ENCODE assay signal across 9 mouse cellular contexts in genomic region chr3:38275321-38275720, GRCm38 (mm10).
A peak's percentile ranks its signal among the peaks of the same experiment; 100 is the strongest.
DNase-seq lines count a peak whose midpoint lies in the region; ATAC-seq and TF ChIP-seq lines count a peak whose summit lies in the region.
"Had no signal": no experiment of that assay in that cellular context is flagged by ENCODE, and none has a peak within 500 bp of the region (broad histone marks: within the 10 kb centered on the region; RNA-seq: fewer than 3 reads in every experiment).

No protein-coding gene starts in this region.

- no peak overlapping the region for H3K4me3 ChIP-seq in intestine, embryonic 14.5 days (ENCODE audit: low read depth, low read length)
- H3K4me3 ChIP-seq in intestine, postnatal 0 days (ENCODE audit: low read depth, low read length) = no peak overlapping the region
- no peak overlapping the region for H3K4me3 ChIP-seq in embryonic facial prominence, embryonic 15.5 days (replicated peaks)
- no peak overlapping the region for H3K4me3 ChIP-seq in intestine, embryonic 16.5 days (ENCODE audit: low read length)
- no peak overlapping the region for H3K4me3 ChIP-seq in liver, postnatal 0 days (ENCODE audit: low read depth, low read length)
- H3K4me3 ChIP-seq: forebrain, embryonic 10.5 days had no signal

- H3K36me3 ChIP-seq in intestine, embryonic 14.5 days (ENCODE audit: control insufficient read depth, insufficient read depth, low read length) = no peaks in the 10 kb centered on the region
- no peaks in the 10 kb centered on the region for H3K36me3 ChIP-seq in intestine, postnatal 0 days (ENCODE audit: control insufficient read depth, insufficient read depth)
- no peaks in the 10 kb centered on the region for H3K36me3 ChIP-seq in embryonic facial prominence, embryonic 15.5 days
- no peaks in the 10 kb centered on the region for H3K36me3 ChIP-seq in intestine, embryonic 16.5 days (ENCODE audit: control insufficient read depth, insufficient read depth, low read length)
- H3K36me3 ChIP-seq in liver, postnatal 0 days (replicated peaks; ENCODE audit: insufficient read depth, low read length) = no peaks in the 10 kb centered on the region
- H3K36me3 ChIP-seq: forebrain, embryonic 10.5 days had no signal

- no peak for ATAC-seq in intestine, embryonic 14.5 days (replicated peaks; ENCODE audit: low FRiP score, low TSS enrichment, low read depth)
- ATAC-seq in intestine, postnatal 0 days = no peak
- ATAC-seq in embryonic facial prominence, embryonic 15.5 days (ENCODE audit: insufficient number of reproducible peaks, low FRiP score, low TSS enrichment, low read depth) = peak; percentile 54; the same call in 1 of the 2 replicates
- peak; percentile 53 for ATAC-seq in intestine, embryonic 16.5 days
- peak; percentile 13; the same call in 1 of the 2 replicates for ATAC-seq in liver, postnatal 0 days
- ATAC-seq in frontal cortex, adult (ENCODE audit: low TSS enrichment) = no peak

- DNase-seq in intestine, embryonic 14.5 days (ENCODE audit: low spot score) = no peak
- no peak for DNase-seq in liver, postnatal 0 days
- no peak for DNase-seq in cerebellum, postnatal 10 days
- DNase-seq in spleen, postnatal 14 days (ENCODE audit: low spot score in 2 of 2) = no peak

- WGBS in intestine, embryonic 14.5 days = 31% methylated on average over 2 of the region's 2 CpGs
- WGBS in intestine, postnatal 0 days = 46% methylated on average over 2 of the region's 2 CpGs
- 27% methylated on average over 2 of the region's 2 CpGs for WGBS in embryonic facial prominence, embryonic 15.5 days
- WGBS in intestine, embryonic 16.5 days = 52% methylated on average over 2 of the region's 2 CpGs
- WGBS in liver, postnatal 0 days (ENCODE audit: insufficient replicate concordance) = 43% methylated on average over 2 of the region's 2 CpGs

- TF ChIP-seq EP300 in liver, postnatal 0 days (IDR thresholded peaks at IDR 0.05; ENCODE audit: low read depth) = no peak; the same call in 1 of the 2 replicates

- H3K4me2 ChIP-seq in intestine, embryonic 14.5 days (ENCODE audit: low read length) = no peak overlapping the region
- H3K4me2 ChIP-seq in intestine, postnatal 0 days (replicated peaks; ENCODE audit: low read depth) = no peak overlapping the region
- H3K4me2 ChIP-seq in embryonic facial prominence, embryonic 15.5 days (replicated peaks) = no peak overlapping the region
- H3K4me2 ChIP-seq in intestine, embryonic 16.5 days (ENCODE audit: low read depth, low read length) = no peak overlapping the region
- no peak overlapping the region for H3K4me2 ChIP-seq in liver, postnatal 0 days (ENCODE audit: low read depth, low read length)

- TF ChIP-seq CTCF in intestine, postnatal 0 days (IDR thresholded peaks at IDR 0.05; ENCODE audit: low read depth) = no peak
- no peak for TF ChIP-seq CTCF in liver, postnatal 0 days (IDR thresholded peaks at IDR 0.05; ENCODE audit: low read depth)

- H3K27me3 ChIP-seq in intestine, embryonic 14.5 days (replicated peaks; ENCODE audit: control insufficient read depth, insufficient read depth, low read length) = no peaks in the 10 kb centered on the region
- no peaks in the 10 kb centered on the region for H3K27me3 ChIP-seq in intestine, postnatal 0 days (replicated peaks; ENCODE audit: control insufficient read depth, insufficient read depth, low read length)
- no peaks in the 10 kb centered on the region for H3K27me3 ChIP-seq in embryonic facial prominence, embryonic 15.5 days
- H3K27me3 ChIP-seq in intestine, embryonic 16.5 days (replicated peaks; ENCODE audit: control insufficient read depth, insufficient read depth, low read length) = no peaks in the 10 kb centered on the region
- H3K27me3 ChIP-seq in liver, postnatal 0 days (ENCODE audit: insufficient read depth, low read length) = no peaks in the 10 kb centered on the region

- no peak overlapping the region for H3K9ac ChIP-seq in intestine, embryonic 14.5 days (ENCODE audit: low read length)
- no peak overlapping the region for H3K9ac ChIP-seq in intestine, postnatal 0 days (ENCODE audit: low read depth, low read length)
- no peak overlapping the region for H3K9ac ChIP-seq in embryonic facial prominence, embryonic 15.5 days
- H3K9ac ChIP-seq in intestine, embryonic 16.5 days (ENCODE audit: low read depth, low read length) = no peak overlapping the region
- H3K9ac ChIP-seq in liver, postnatal 0 days (replicated peaks) = no peak overlapping the region

- peaks cover 11% of the 10 kb centered on the region; the same call in 1 of the 2 replicates for H3K4me1 ChIP-seq in intestine, embryonic 14.5 days (replicated peaks; ENCODE audit: control insufficient read depth, insufficient read depth, low read length)
- no peaks in the 10 kb centered on the region for H3K4me1 ChIP-seq in intestine, postnatal 0 days (replicated peaks; ENCODE audit: control insufficient read depth, insufficient read depth, low read length)
- H3K4me1 ChIP-seq in embryonic facial prominence, embryonic 15.5 days = no peaks in the 10 kb centered on the region
- H3K4me1 ChIP-seq in intestine, embryonic 16.5 days (ENCODE audit: control insufficient read depth, insufficient read depth, low read length) = no peaks in the 10 kb centered on the region; the same call in 1 of the 2 replicates
- no peaks in the 10 kb centered on the region for H3K4me1 ChIP-seq in liver, postnatal 0 days (ENCODE audit: insufficient read depth)

- H3K27ac ChIP-seq in intestine, embryonic 14.5 days (ENCODE audit: low read depth) = peak overlapping the region; percentile 47; the same call in 1 of the 2 replicates
- no peak overlapping the region for H3K27ac ChIP-seq in intestine, postnatal 0 days (ENCODE audit: low read depth, low read length)
- H3K27ac ChIP-seq in embryonic facial prominence, embryonic 15.5 days (replicated peaks) = no peak overlapping the region; the same call in 1 of the 2 replicates
- peak overlapping the region; percentile 43 for H3K27ac ChIP-seq in intestine, embryonic 16.5 days (ENCODE audit: low read length)
- H3K27ac ChIP-seq in liver, postnatal 0 days (ENCODE audit: low read depth) = no peak overlapping the region
- H3K27ac ChIP-seq: forebrain, embryonic 10.5 days had no signal

- H3K9me3 ChIP-seq in intestine, embryonic 14.5 days (ENCODE audit: control insufficient read depth, low read length) = no peaks in the 10 kb centered on the region
- no peaks in the 10 kb centered on the region for H3K9me3 ChIP-seq in intestine, postnatal 0 days (ENCODE audit: control insufficient read depth)
- no peaks in the 10 kb centered on the region for H3K9me3 ChIP-seq in embryonic facial prominence, embryonic 15.5 days (replicated peaks)
- H3K9me3 ChIP-seq in intestine, embryonic 16.5 days (ENCODE audit: control insufficient read depth, low read length) = no peaks in the 10 kb centered on the region
- no peaks in the 10 kb centered on the region for H3K9me3 ChIP-seq in liver, postnatal 0 days (ENCODE audit: low read length)
- H3K9me3 ChIP-seq: forebrain, embryonic 10.5 days had no signal

Comparison
In these comparisons a context has a peak if more than half of its experiments do, and no peak if none do; other contexts are left out.
1. ATAC-seq: peak in embryonic facial prominence, embryonic 15.5 days (single experiment), intestine, embryonic 16.5 days (single experiment) and liver, postnatal 0 days (single experiment); none in intestine, embryonic 14.5 days (single experiment), intestine, postnatal 0 days (single experiment) and frontal cortex, adult (single experiment).
2. H3K27ac ChIP-seq: peak in intestine, embryonic 14.5 days (single experiment) and intestine, embryonic 16.5 days (single experiment); none in intestine, postnatal 0 days (single experiment), embryonic facial prominence, embryonic 15.5 days (single experiment) and liver, postnatal 0 days (single experiment).